Mouse (Mus musculus): ENCODE results near the gene Ceacam9. TPM values are rescaled to one million over a fixed set of nuclear protein-coding genes. Genes with fewer than 3 reads are reported as not detected.
"Not testable (repeated sequence)": the region's sequence is repeated elsewhere in the genome, so short reads cannot be mapped to it uniquely, and the experiment has no call there.

Ceacam9 gene
- total RNA-seq (2012; rRNA removed), result not detected in 2 replicates
- polyA plus RNA-seq (2012; ENCODE audit: insufficient read depth in 1 of 2, insufficient read length in 2 of 2, low read depth in 1 of 2, low replicate concordance in 2 of 2, missing spikeins in 1 of 2), result not detected

- TF ChIP-seq NRF1 (IDR thresholded peaks at IDR 0.05; ENCODE audit: insufficient read depth, low read depth, low read length, poor library complexity, severe bottlenecking) (no peak), BHLHE40 (IDR thresholded peaks at IDR 0.05; ENCODE audit: borderline replicate concordance, low read depth, low read length) (no peak), HCFC1 (IDR thresholded peaks at IDR 0.05; ENCODE audit: low read depth, low read length) (no peak), UBTF (IDR thresholded peaks at IDR 0.05; ENCODE audit: borderline replicate concordance, insufficient read depth, low read depth, low read length) (no peak), RAD21 (IDR thresholded peaks at IDR 0.05; ENCODE audit: low read depth, low read length) (no peak), MYC (IDR thresholded peaks at IDR 0.05; ENCODE audit: low read depth, low read length) (no peak), CHD2 (IDR thresholded peaks at IDR 0.05; ENCODE audit: low read length) (no peak), NELFE (IDR thresholded peaks at IDR 0.05; ENCODE audit: low read depth, low read length) (no peak), SMC3 (IDR thresholded peaks at IDR 0.05; ENCODE audit: low read depth, low read length) (no peak), POLR2A (IDR thresholded peaks at IDR 0.05; ENCODE audit: control insufficient read depth in 1 of 2, insufficient read depth in 1 of 2, low read depth in 1 of 2, low read length in 2 of 2, poor library complexity in 1 of 2) (no peak), TCF12 (IDR thresholded peaks at IDR 0.05; ENCODE audit: low read depth, low read length) (no peak), MEF2A (IDR thresholded peaks at IDR 0.05; ENCODE audit: extremely low read depth, insufficient replicate concordance, low read depth, low read length, poor library complexity, severe bottlenecking) (no peak), ZC3H11A (IDR thresholded peaks at IDR 0.05; ENCODE audit: low read depth, low read length) (no peak), RCOR1 (IDR thresholded peaks at IDR 0.05; ENCODE audit: low read depth, low read length) (no peak), CHD1 (IDR thresholded peaks at IDR 0.05; ENCODE audit: low read depth, low read length) (no peak), EP300 (IDR thresholded peaks at IDR 0.05; ENCODE audit: low read depth in 1 of 2, low read length in 2 of 2) (no peak)
- H3K4me3 ChIP-seq (ENCODE audit: control insufficient read depth in 1 of 2, insufficient read depth in 1 of 2, low read depth in 2 of 2, low read length in 2 of 2), result no peak within 1 kb of the TSS
- H3K4me1 ChIP-seq (ENCODE audit: control insufficient read depth in 1 of 2, insufficient read depth in 2 of 2, low read length in 2 of 2), result peaks cover 0 to 6% of the 10 kb centered on the region in 2 experiments; a peak in 3 of 4 replicates
- H3K9ac ChIP-seq (ENCODE audit: control insufficient read depth, low read depth, low read length, poor library complexity, severe bottlenecking), result no peak within 1 kb of the TSS
- no peak within 1 kb of the TSS for H3K27ac ChIP-seq (ENCODE audit: control insufficient read depth, low read depth, low read length)
- DNase-seq (ENCODE audit: low read depth, low spot score), result no peak
- no peaks in the 10 kb centered on the region; a peak in 1 of 4 replicates for H3K36me3 ChIP-seq (ENCODE audit: control insufficient read depth in 1 of 2, insufficient read depth in 2 of 2, low read length in 2 of 2)
- H3K9me3 ChIP-seq (replicated peaks; ENCODE audit: insufficient read depth, low read length), result no peaks in the 10 kb centered on the region
- H3K79me2 ChIP-seq (ENCODE audit: control insufficient read depth, insufficient read depth, low read length, poor library complexity), result no peaks in the 10 kb centered on the region
- H3K27me3 ChIP-seq (ENCODE audit: control insufficient read depth in 1 of 2, insufficient read depth in 2 of 2, low read length in 2 of 2), result no peaks in the 10 kb centered on the region; a peak in 1 of 4 replicates
These were observed at the start of gene Ceacam9 for GRCm38 (mm10) chr7:16721629-16722028. TSS of gene Ceacam9 (plus strand) at chr7:16721929.

GRCm38 (mm10) chr7:16673823-16674222 is 47.9 kb upstream of the Ceacam9 start:
- DNase-seq (ENCODE audit: low read depth, low spot score), result no peak
- Histone ChIP-seq H3K27me3 (ENCODE audit: control insufficient read depth in 1 of 2, insufficient read depth in 2 of 2, low read length in 2 of 2) (peaks cover 10 to 13% of the 10 kb centered on the region in 2 experiments), H3K79me2 (ENCODE audit: control insufficient read depth, insufficient read depth, low read length, poor library complexity) (no peaks in the 10 kb centered on the region), H3K4me1 (ENCODE audit: control insufficient read depth in 1 of 2, insufficient read depth in 2 of 2, low read length in 2 of 2) (no peaks in the 10 kb centered on the region), H3K27ac (ENCODE audit: control insufficient read depth, low read depth, low read length) (no peak overlapping the region), H3K9ac (ENCODE audit: control insufficient read depth, low read depth, low read length, poor library complexity, severe bottlenecking) (no peak overlapping the region), H3K4me3 (ENCODE audit: control insufficient read depth in 1 of 2, insufficient read depth in 1 of 2, low read depth in 2 of 2, low read length in 2 of 2) (no peak overlapping the region), H3K36me3 (ENCODE audit: control insufficient read depth in 1 of 2, insufficient read depth in 2 of 2, low read length in 2 of 2) (no peaks in the 10 kb centered on the region), H3K9me3 (replicated peaks; ENCODE audit: insufficient read depth, low read length) (no peaks in the 10 kb centered on the region)
- TF ChIP-seq MYB (IDR thresholded peaks at IDR 0.05; ENCODE audit: low read depth, low read length) (no peak), ZC3H11A (IDR thresholded peaks at IDR 0.05; ENCODE audit: low read depth, low read length) (no peak), NRF1 (IDR thresholded peaks at IDR 0.05; ENCODE audit: insufficient read depth, low read depth, low read length, poor library complexity, severe bottlenecking) (no peak), GABPA (IDR thresholded peaks at IDR 0.05; ENCODE audit: low read depth, low read length) (no peak), ELF1 (IDR thresholded peaks at IDR 0.05; ENCODE audit: low read depth, low read length) (no peak), TBP (IDR thresholded peaks at IDR 0.05; ENCODE audit: low read depth, low read length) (no peak), USF2 (IDR thresholded peaks at IDR 0.05; ENCODE audit: borderline replicate concordance in 1 of 2, insufficient read depth in 1 of 2, low read depth in 1 of 2, low read length in 2 of 2) (no peak), MEF2A (IDR thresholded peaks at IDR 0.05; ENCODE audit: extremely low read depth, insufficient replicate concordance, low read depth, low read length, poor library complexity, severe bottlenecking) (no peak), ZKSCAN1 (IDR thresholded peaks at IDR 0.05; ENCODE audit: low read depth, low read length) (no peak), BHLHE40 (IDR thresholded peaks at IDR 0.05; ENCODE audit: borderline replicate concordance, low read depth, low read length) (no peak), POLR2AphosphoS2 (IDR thresholded peaks at IDR 0.05; ENCODE audit: low read length) (no peak)

- H3K79me2 ChIP-seq (ENCODE audit: control insufficient read depth, insufficient read depth, low read length, poor library complexity); DNase-seq (ENCODE audit: low read depth, low spot score); H3K27ac ChIP-seq (ENCODE audit: control insufficient read depth, low read depth, low read length); H3K4me3 ChIP-seq (ENCODE audit: control insufficient read depth in 1 of 2, insufficient read depth in 1 of 2, low read depth in 2 of 2, low read length in 2 of 2); H3K36me3 ChIP-seq (ENCODE audit: control insufficient read depth in 1 of 2, insufficient read depth in 2 of 2, low read length in 2 of 2); H3K9me3 ChIP-seq (replicated peaks; ENCODE audit: insufficient read depth, low read length); H3K4me1 ChIP-seq (ENCODE audit: control insufficient read depth in 1 of 2, insufficient read depth in 2 of 2, low read length in 2 of 2); H3K9ac ChIP-seq (ENCODE audit: control insufficient read depth, low read depth, low read length, poor library complexity, severe bottlenecking): not testable (repeated sequence)
- H3K27me3 ChIP-seq (ENCODE audit: control insufficient read depth in 1 of 2, insufficient read depth in 2 of 2, low read length in 2 of 2), result peaks cover 9 to 13% of the 10 kb centered on the region in 2 experiments
These were observed 47.0 kb upstream of the Ceacam9 start for GRCm38 (mm10) chr7:16674699-16675098.
